Mouse (Mus musculus) midbrain, embryonic 15.5 days (tissue): ENCODE measurements at regions not wholly inside any gene's neighbourhood (a gene's known extent, or its start where the extent isn't known, plus 50 kb on each side); places are given as distances from the start of the nearest gene placed in this dataset.

ENCODE experiments used
- ATAC-seq: fragments of 200-750 bp; cut with Nextera tagmentation; replicated peaks from 2 replicates; pipeline ENCODE4 v1.8.0; 2017; ENCODE audit warnings: moderate TSS enrichment
- H3K27ac ChIP-seq: fragments of 300-500 bp; sonication (generic); 2 replicates; pipeline ENCODE4 v1.5.1; 2015; ENCODE audit warnings: mild to moderate bottlenecking, inconsistent platforms
- H3K27me3 ChIP-seq: fragments of 300-500 bp; sonication (generic); replicated peaks from 2 replicates; pipeline ENCODE4 v1.6.1; 2015; ENCODE audit warnings: inconsistent platforms
- H3K36me3 ChIP-seq: fragments of 300-500 bp; sonication (generic); replicated peaks from 2 replicates; pipeline ENCODE4 v1.6.1; 2015; ENCODE audit warnings: inconsistent platforms
- H3K4me1 ChIP-seq: fragments of 300-500 bp; sonication (generic); 2 replicates; pipeline ENCODE4 v1.6.1; 2015; ENCODE audit warnings: inconsistent platforms
- H3K4me2 ChIP-seq: fragments of 300-500 bp; sonication (generic); 2 replicates; pipeline ENCODE4 v1.6.1; 2015; ENCODE audit warnings: inconsistent platforms, mild to moderate bottlenecking, moderate library complexity
- H3K4me3 ChIP-seq: fragments of 300-500 bp; sonication (generic); 2 replicates; pipeline ENCODE4 v1.5.1; 2015; ENCODE audit warnings: mild to moderate bottlenecking, inconsistent platforms
- H3K9ac ChIP-seq: fragments of 300-500 bp; sonication (generic); 2 replicates; pipeline ENCODE4 v1.6.1; 2015; ENCODE audit warnings: mild to moderate bottlenecking, inconsistent platforms
- H3K9me3 ChIP-seq: fragments of 300-500 bp; sonication (generic); 2 replicates; pipeline ENCODE4 v1.6.1; 2016; ENCODE audit warnings: inconsistent platforms
- WGBS: fragments of 180-500 bp; shearing (Covaris S2); methylation state at CpG from one replicate; pipeline ENCODE4 v1.1.7; 2015; ENCODE audit warnings: mixed read lengths; 5-methylcytosine and 5-hydroxymethylcytosine counted together

GRCm38 (mm10) chrX:167088438-167088837 is 120.7 kb downstream of the Tmsb4x start:
- Histone ChIP-seq H3K4me1 (no peaks in the 10 kb centered on the region), H3K27me3 (0 out of 2 replicates have a peak, but pooled peaks cover 3% of the 10 kb centered on the region), H3K9me3 (no peaks in the 10 kb centered on the region), H3K9ac (no peak overlapping the region), H3K4me2 (no peak overlapping the region), H3K27ac (no peak overlapping the region), H3K4me3 (no peak overlapping the region), H3K36me3 (no peaks in the 10 kb centered on the region)
- 36% methylated on average over 2 of the region's 2 CpGs for WGBS
- ATAC-seq: no peak

DNA sequence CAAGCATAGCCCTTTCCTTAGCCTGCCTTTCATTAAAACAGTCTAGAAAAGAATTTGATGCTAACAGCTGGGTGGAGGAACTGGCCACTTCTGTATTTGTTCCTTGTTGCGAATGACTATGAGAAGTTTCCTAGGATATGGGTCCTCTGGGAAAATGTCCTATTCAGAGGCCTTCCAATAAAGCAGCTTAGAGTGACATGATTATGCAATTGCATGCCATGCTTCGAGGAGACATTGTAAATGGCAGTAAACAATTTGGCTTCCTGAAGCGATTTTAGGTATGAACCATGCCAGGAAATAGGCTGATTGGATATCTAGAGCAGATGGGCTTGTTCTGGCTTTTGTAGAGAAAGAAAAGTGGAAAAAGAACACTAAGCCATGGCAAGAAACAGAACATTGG is 128.3 kb downstream of the Tmsb4x start:
- 54% methylated on average over 3 of the region's 3 CpGs for WGBS
- ATAC-seq: no peak
- H3K4me3 ChIP-seq: no peak overlapping the region

GRCm38 (mm10) chrX:167069075-167069474 is 140.0 kb downstream of the Tmsb4x start:
- ATAC-seq: no peak
- 82% methylated on average over 2 of the region's 2 CpGs for WGBS
- H3K4me3 ChIP-seq: no peak overlapping the region

More for the DNA sequence above, 128.3 kb downstream of the Tmsb4x start:
- Histone ChIP-seq H3K36me3 (no peaks in the 10 kb centered on the region), H3K9ac (no peak overlapping the region), H3K9me3 (no peaks in the 10 kb centered on the region), H3K27ac (no peak overlapping the region), H3K27me3 (peaks cover 7% of the 10 kb centered on the region), H3K4me2 (no peak overlapping the region), H3K4me1 (no peaks in the 10 kb centered on the region)

DNA sequence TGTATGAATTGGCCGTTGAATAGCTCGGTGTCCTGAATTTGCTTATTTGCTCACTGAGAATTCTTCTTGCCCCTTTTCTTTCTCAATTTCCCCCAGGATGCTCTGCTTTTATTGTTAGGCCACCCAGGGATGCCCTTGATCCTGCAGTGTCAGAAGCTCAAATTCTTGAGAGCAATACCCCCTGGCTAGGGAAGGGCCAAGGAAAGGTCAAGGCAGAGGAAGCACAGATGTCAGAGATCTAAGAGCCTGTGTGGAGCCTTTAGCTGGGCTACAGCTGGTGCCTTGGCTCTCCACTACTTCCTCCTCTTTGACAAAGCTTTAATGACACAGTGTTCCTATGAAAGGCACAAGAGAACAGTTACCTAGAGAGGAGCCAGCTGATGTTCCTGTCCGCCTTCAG is 141.2 kb downstream of the Tmsb4x start:
- WGBS: 75% methylated on average over 3 of the region's 3 CpGs
- ATAC-seq: no peak
- no peaks in the 10 kb centered on the region for H3K4me1 ChIP-seq
- no peak overlapping the region for H3K27ac ChIP-seq
- H3K4me3 ChIP-seq: no peak overlapping the region
- peaks cover 16% of the 10 kb centered on the region for H3K27me3 ChIP-seq
- no peaks in the 10 kb centered on the region for H3K9me3 ChIP-seq
- no peak overlapping the region for H3K9ac ChIP-seq
- H3K4me2 ChIP-seq: no peak overlapping the region
- no peaks in the 10 kb centered on the region for H3K36me3 ChIP-seq

More at GRCm38 (mm10) chrX:167069075-167069474, 140.0 kb downstream of the Tmsb4x start:
- Histone ChIP-seq H3K27ac (no peak overlapping the region), H3K27me3 (peaks cover 20% of the 10 kb centered on the region), H3K4me1 (no peaks in the 10 kb centered on the region), H3K36me3 (no peaks in the 10 kb centered on the region), H3K9ac (no peak overlapping the region), H3K9me3 (no peaks in the 10 kb centered on the region), H3K4me2 (no peak overlapping the region)

DNA sequence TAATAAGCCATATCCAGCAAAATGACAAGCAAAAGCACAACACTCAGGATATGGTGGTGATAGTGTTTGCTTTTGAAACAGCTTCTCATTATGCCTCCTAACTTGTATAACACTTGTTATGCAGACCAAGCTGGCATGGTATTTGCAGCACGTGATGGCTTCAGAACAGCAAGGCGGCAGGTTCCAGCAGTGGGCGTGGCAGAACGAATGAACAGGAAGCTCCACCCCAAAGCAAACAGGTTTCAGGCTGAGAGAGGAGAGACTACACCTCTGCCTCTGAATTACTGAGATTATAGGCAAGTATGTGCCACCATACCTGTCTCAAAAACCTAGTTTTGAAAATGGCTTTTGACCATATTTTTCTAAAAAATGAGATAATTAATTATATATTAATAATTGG is 145.2 kb downstream of the Tmsb4x start:
- WGBS: 42% methylated on average over 4 of the region's 4 CpGs
- Histone ChIP-seq H3K9ac (no peak overlapping the region), H3K4me3 (no peak overlapping the region), H3K36me3 (no peaks in the 10 kb centered on the region), H3K9me3 (no peaks in the 10 kb centered on the region), H3K4me2 (no peak overlapping the region), H3K27ac (no peak overlapping the region), H3K27me3 (peaks cover 19% of the 10 kb centered on the region), H3K4me1 (no peaks in the 10 kb centered on the region)
- no peak for ATAC-seq

- WGBS: 82% methylated on average over 10 of the region's 10 CpGs
- peaks cover 11% of the 10 kb centered on the region for H3K27me3 ChIP-seq
Observed at GRCm38 (mm10) chrX:167052456-167052855, 156.7 kb downstream of the Tmsb4x start.

GRCm38 (mm10) chrX:167050066-167050465 is 159.0 kb downstream of the Tmsb4x start:
- peaks cover 12% of the 10 kb centered on the region for H3K27me3 ChIP-seq
- H3K4me3 ChIP-seq: no peak overlapping the region
- H3K27ac ChIP-seq: no peak overlapping the region
- 56% methylated on average over 4 of the region's 4 CpGs for WGBS
- H3K36me3 ChIP-seq: no peaks in the 10 kb centered on the region
- H3K9ac ChIP-seq: no peak overlapping the region
- ATAC-seq: no peak
- no peak overlapping the region for H3K4me2 ChIP-seq
- no peaks in the 10 kb centered on the region for H3K4me1 ChIP-seq
- H3K9me3 ChIP-seq: no peaks in the 10 kb centered on the region

More at GRCm38 (mm10) chrX:167052456-167052855, 156.7 kb downstream of the Tmsb4x start:
- Histone ChIP-seq H3K27ac (no peak overlapping the region), H3K4me2 (no peak overlapping the region), H3K4me3 (no peak overlapping the region), H3K4me1 (no peaks in the 10 kb centered on the region), H3K36me3 (no peaks in the 10 kb centered on the region), H3K9me3 (no peaks in the 10 kb centered on the region), H3K9ac (no peak overlapping the region)
- no peak for ATAC-seq

GRCm38 (mm10) chrX:167049191-167049968 is 159.7 kb downstream of the Tmsb4x start:
- Histone ChIP-seq H3K27ac (no peak overlapping the region), H3K27me3 (peaks cover 12% of the 10 kb centered on the region), H3K9ac (no peak overlapping the region), H3K4me3 (no peak overlapping the region), H3K4me1 (no peaks in the 10 kb centered on the region), H3K4me2 (no peak overlapping the region), H3K9me3 (no peaks in the 10 kb centered on the region), H3K36me3 (no peaks in the 10 kb centered on the region)
- 67% methylated on average over 5 of the region's 5 CpGs for WGBS
- ATAC-seq: peak; percentile 62; the same call in 1 of the 2 replicates

DNA sequence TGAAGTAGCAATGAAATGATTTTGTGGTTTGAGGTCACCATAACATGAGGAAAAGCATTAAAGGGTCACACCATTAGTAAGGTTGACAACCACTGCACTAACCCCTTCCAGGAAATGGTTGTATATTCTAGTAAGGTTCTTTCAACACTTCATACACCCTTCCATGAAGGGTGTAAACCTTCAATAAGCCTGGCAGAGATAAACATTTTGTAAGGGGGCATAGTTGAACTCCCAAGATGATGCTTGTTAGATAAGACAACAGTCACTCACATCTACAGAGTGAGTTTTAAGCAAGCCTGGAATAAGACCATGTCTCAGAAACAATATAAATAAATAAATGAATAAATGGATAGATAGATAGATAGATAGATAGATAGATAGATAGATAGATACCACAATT is 171.1 kb downstream of the Tmsb4x start:
- no peak overlapping the region for H3K9ac ChIP-seq
- H3K4me3 ChIP-seq: no peak overlapping the region
- no peak for ATAC-seq
- no peaks in the 10 kb centered on the region for H3K4me1 ChIP-seq
- peaks cover 4% of the 10 kb centered on the region; the same call in 1 of the 2 replicates for H3K27me3 ChIP-seq
- no peaks in the 10 kb centered on the region for H3K9me3 ChIP-seq
- no peak overlapping the region for H3K4me2 ChIP-seq
- no peaks in the 10 kb centered on the region for H3K36me3 ChIP-seq
- no peak overlapping the region for H3K27ac ChIP-seq

DNA sequence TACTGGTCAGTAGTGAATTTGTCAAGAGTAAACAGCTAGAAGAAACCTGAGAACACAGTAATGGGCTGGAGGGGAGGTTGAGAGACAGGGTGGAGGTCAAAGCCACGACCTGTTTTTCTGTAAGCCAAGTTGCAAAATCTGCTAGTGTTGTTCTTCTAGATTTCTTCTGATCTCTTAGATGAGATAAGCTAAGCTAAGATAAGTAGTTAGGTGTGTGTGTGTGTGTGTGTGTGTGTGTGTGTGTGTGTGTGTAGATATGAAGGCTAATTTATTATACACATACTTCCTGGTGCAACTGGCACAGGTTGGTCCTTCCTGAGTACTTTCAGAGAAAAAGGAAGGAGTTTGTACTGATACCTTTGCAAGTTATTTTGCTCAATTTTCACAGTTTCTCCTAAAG is 172.8 kb downstream of the Tmsb4x start:
- H3K36me3 ChIP-seq: no peaks in the 10 kb centered on the region
- H3K27ac ChIP-seq: no peak overlapping the region
- H3K9me3 ChIP-seq: no peaks in the 10 kb centered on the region
- no peaks in the 10 kb centered on the region for H3K4me1 ChIP-seq
- no peak for ATAC-seq
- no peak overlapping the region for H3K4me3 ChIP-seq
- 15% methylated on average over 1 of the region's 1 CpGs for WGBS
- H3K9ac ChIP-seq: no peak overlapping the region
- H3K27me3 ChIP-seq: peaks cover 4% of the 10 kb centered on the region; the same call in 1 of the 2 replicates
- H3K4me2 ChIP-seq: no peak overlapping the region

DNA sequence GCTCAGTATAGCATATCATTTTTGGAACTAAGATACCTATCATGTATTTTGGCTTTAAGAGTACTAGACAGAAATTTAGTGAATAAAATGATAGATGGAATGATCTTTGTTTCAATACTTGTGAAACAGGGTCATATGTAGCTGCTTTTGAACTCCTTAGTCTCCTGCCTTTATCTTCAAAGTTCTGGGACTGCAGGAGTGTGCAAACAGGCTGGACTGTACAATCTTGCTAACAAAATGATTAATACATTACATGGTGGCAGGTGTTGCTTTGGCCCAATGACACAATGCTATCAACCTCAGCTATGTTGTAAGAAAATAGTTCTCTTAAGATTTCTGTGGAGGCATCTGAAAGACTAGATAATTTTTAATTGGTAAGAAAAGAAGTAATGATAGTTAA is 173.5 kb downstream of the Tmsb4x start:
- Histone ChIP-seq H3K9ac (no peak overlapping the region), H3K36me3 (no peaks in the 10 kb centered on the region), H3K27me3 (peaks cover 4% of the 10 kb centered on the region; the same call in 1 of the 2 replicates), H3K9me3 (no peaks in the 10 kb centered on the region), H3K4me3 (no peak overlapping the region), H3K27ac (no peak overlapping the region), H3K4me2 (no peak overlapping the region), H3K4me1 (no peaks in the 10 kb centered on the region)
- ATAC-seq: no peak

GRCm38 (mm10) chrX:167033091-167033490 is 176.0 kb downstream of the Tmsb4x start:
- Histone ChIP-seq H3K9ac (no peak overlapping the region), H3K27me3 (peaks cover 4% of the 10 kb centered on the region; the same call in 1 of the 2 replicates), H3K4me1 (no peaks in the 10 kb centered on the region), H3K27ac (no peak overlapping the region), H3K36me3 (no peaks in the 10 kb centered on the region), H3K4me3 (no peak overlapping the region), H3K4me2 (no peak overlapping the region), H3K9me3 (no peaks in the 10 kb centered on the region)
- WGBS: 82% methylated on average over 2 of the region's 2 CpGs
- no peak for ATAC-seq

DNA sequence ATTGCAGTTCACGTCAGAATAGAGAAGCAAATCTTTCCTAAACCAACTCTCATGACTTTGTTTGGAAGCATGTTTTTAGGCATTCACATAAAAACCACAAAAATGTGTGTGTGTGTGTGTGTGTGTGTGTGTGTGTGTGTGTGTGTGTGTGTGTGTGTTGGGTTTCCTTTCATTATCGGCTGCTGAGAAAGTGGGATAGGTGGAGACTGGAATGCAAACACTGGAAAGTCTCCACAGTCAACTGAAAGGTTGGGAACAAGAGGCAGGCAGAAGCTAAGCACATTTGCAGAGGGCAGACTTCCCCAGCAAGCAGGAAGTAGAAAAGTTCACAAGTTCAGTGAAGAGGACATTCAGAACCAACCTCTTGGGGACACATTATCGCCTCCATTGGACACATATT is 176.5 kb downstream of the Tmsb4x start:
- H3K4me3 ChIP-seq: no peak overlapping the region
- no peak overlapping the region for H3K27ac ChIP-seq
- no peak overlapping the region for H3K4me2 ChIP-seq
- peaks cover 4% of the 10 kb centered on the region; the same call in 1 of the 2 replicates for H3K27me3 ChIP-seq
- H3K4me1 ChIP-seq: no peaks in the 10 kb centered on the region
- H3K9ac ChIP-seq: no peak overlapping the region
- H3K9me3 ChIP-seq: no peaks in the 10 kb centered on the region
- ATAC-seq: no peak
- H3K36me3 ChIP-seq: no peaks in the 10 kb centered on the region
- 60% methylated on average over 3 of the region's 3 CpGs for WGBS
